Mouse (Mus musculus) thymus, adult 2 months (tissue): ENCODE results near the gene Synj2.

ENCODE experiments used
- CTCF ChIP-seq: fragments of 200-500 bp; IDR thresholded peaks from 2 replicates; pipeline ENCODE4 v1.5.1; 2012; ENCODE audit warnings: mild to moderate bottlenecking, control low read depth, low read length, moderate library complexity, borderline replicate concordance; ENCODE audit not compliant: control insufficient read depth, poor library complexity, insufficient read depth; ENCODE audit errors: extremely low read depth
- POLR2A ChIP-seq: fragments of 200-500 bp; IDR thresholded peaks from 2 replicates; pipeline ENCODE4 v1.6.1; 2012; ENCODE audit warnings: mild to moderate bottlenecking, low read length, control low read depth, moderate library complexity; ENCODE audit not compliant: control insufficient read depth, poor library complexity, insufficient read depth; ENCODE audit errors: extremely low read depth

DNA sequence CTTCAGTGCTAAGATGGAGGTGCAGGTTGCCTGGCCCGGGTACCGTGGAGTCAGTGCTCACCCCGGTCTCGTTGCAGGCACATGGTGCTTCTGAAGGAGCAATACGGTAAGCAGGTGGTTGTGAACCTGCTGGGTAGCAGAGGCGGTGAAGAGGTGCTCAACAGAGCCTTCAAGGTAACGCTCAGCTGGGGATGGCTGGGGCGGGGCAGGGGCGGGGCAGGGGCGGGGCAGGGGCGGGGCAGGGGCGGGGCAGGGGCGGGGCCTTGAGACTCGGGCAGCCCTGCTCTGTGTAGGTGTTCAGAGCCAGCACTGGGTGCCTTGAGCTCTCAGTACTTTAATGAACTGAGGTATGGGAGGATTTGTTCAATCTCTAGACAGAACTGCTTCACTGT lies 64.2 kb downstream of the Synj2 start:
- TF ChIP-seq CTCF, result no peak
- TF ChIP-seq POLR2A, result no peak
